Mouse (Mus musculus) cerebellum, adult 11 months (tissue): Measurements from ENCODE around the gene Mitd1.

ENCODE experiments used
- DNase-seq: peaks from one replicate; pipeline ENCODE4 v3.0.0; 2022

Mitd1 gene

DNA sequence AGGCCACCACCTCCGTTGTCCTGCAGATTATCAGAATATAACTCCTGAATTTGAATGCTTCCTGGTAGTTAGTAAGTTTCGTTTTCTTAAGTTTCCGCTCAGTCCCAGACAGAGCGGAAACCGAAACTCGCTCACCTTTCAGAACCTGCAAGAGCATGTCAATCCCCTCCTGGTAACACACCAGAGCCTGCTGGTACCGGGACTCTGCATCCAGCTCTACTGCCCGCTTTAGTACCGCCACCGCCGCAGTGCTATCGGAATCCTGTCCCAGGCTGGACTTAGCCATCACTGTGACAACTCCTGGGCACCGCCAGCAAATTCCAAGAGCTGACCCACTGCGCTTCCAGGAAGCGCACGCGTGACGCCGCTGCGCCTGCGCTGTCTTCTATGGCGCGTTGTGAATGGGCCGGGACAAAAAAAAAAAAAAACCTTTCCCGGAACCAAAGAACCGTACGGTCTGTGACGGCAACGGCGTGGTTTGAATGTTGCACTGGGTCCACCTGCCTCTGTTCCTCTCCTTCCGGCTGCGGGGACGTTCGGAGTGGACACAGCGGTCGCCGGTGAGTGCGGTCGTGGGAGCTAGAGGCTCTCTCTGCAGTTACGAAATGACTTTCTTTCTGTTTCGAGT, at the start of gene Mitd1, which contains the start of gene Mrpl30:
TSS of gene Mitd1 (minus strand) at position 387 of the 628 bp plus-strand sequence.
TSS of gene Mrpl30 (plus strand) at position 453 of the 628 bp plus-strand sequence.
- DNase-seq: peak; percentile 89

- no peak for DNase-seq
These were observed 41.6 kb upstream of the Mitd1 start for GRCm38 (mm10) chr1:37931806-37932205.

DNA sequence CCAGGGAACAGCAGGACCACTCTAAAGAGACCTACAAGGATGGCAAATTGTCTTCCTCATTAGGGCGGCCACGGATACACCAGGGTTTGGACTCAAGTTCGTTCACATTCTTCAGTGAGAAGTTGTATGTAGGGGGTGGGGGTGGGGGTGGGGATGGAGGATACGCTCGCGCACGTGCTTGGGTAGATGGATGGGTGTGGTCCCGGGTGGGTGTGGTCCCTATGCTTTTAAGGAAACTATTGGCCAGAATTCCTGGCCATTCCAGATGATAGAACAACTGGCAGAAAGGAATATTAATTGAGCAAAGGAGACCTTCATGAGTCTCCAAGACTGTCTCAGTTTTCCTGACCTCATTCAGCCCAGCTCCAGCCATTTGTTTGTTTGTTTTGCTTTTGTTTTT, 35.8 kb upstream of the Mitd1 start:
- no peak for DNase-seq

- DNase-seq: peak; percentile 11
These were observed 32.3 kb upstream of the Mitd1 start for GRCm38 (mm10) chr1:37922536-37922935.

DNA sequence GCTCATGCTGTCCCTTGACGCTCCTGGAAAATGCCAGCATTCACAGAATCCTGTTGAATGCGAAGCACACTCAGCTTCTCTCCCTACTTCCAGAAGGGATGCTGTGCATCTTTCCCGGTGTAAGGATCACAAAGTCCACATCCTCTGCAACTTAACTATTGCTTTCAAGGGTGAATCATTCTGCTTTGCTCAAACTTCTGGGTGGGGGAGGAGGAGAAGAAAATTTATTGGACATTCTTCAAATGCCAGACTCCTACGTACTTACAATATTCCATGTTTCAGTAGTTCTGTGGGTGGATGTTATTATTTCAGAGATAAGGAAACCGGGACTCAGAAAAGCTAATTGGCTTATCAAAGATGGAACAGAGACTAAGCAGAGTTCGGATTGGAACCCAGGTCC, 27.9 kb upstream of the Mitd1 start:
- no peak for DNase-seq

DNA sequence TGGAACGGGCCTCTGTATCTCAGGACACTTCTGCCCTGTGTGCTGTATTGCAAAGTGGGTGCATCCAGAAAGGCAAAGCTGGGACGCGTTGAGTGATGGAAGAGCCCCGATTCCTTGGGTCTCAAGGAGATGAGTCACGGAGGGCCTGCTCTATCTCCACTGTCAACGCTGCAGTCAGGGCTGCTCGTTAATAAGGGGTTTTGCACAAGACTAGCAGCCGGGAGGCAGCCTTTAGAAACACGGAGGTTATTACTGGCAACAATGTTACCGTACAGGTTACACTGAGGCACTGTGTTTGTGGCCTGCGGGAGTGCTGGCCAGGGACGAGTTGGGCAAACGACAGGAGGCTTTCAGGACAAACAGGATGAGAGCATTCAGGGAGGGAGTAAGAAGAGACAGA, 27.5 kb upstream of the Mitd1 start:
- no peak for DNase-seq

DNA sequence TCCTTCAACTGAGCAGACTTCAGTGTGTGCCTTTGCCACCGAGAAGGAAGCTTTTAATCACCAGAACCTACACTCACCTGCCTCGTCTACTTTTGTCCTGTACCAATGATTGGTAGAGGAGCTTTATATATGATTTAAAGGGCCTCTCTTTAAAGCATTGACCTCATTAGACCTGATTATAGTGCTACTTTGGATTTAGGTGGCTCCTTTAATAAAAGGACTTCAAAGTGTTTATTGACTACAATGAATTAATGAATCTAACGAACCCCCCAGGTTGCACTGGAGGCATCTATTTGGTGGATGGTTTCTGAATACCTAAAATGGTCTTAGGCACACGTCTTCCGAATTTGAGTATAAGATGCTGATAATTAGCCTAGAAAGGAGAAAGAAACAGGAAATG, 26.2 kb upstream of the Mitd1 start, which contains the start of gene Lyg2:
TSS of gene Lyg2 (minus strand) at position 101 of the 400 bp plus-strand sequence.
- no peak for DNase-seq

DNA sequence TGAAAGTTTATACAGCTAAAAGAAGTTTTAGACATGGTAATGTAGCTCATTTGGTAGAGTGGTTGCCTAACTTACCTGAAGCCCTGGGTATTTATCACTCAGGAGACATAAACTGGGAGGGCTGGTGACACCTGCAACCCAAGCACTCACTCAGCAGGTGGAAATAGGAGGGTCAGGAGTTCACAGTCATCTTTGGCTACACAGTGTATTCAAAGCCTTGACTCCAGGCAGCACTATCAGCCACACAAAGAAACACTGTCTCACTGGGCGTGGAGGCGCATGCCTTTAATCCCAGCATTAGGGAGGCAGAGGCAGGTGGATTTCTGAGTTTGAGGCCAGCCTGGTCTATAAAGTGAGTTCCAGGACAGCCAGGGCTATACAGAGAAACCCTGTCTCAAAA, 22.5 kb upstream of the Mitd1 start:
- DNase-seq: no peak

DNA sequence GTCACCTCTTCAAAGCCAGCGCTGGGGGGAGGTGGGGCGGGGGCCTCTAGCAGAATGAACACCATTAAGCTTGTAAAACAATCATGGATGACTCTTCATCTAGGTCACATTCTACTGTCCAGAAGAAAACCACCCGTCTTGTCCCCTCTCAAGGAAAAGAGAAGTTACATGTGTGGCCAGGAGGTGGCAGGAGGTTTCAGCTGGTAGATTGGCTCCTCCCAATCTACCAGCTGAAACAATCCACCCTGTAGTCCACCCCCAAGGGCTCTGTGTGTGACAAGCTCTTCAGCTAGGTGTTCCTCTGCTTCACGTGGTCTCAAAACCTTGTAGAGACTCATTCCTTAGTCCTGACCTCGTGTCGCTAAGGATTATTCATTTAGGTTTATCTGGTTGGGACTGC, 13.0 kb upstream of the Mitd1 start:
- DNase-seq: no peak

- no peak for DNase-seq
These were observed 10.1 kb upstream of the Mitd1 start for GRCm38 (mm10) chr1:37900288-37900687.

DNA sequence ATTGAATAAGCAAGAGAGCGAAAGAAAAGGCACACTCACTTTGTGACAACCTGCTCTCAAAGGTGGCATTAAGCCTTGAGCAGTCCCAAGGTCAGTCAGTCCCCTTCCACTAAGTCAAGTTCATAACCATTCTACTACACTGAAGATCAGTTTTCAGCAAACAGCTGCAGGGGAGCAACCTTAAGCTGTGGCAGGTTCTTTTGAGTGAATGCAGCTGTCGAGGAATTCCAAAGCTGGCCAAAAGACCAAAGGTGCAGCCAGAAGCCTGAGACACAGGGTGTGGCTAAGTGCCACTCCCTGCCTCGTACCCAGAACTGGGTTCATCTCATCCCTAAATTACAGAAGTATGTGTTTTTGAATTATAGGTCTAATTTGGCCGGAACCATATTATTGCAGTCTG, 9.6 kb upstream of the Mitd1 start:
- no peak for DNase-seq

DNA sequence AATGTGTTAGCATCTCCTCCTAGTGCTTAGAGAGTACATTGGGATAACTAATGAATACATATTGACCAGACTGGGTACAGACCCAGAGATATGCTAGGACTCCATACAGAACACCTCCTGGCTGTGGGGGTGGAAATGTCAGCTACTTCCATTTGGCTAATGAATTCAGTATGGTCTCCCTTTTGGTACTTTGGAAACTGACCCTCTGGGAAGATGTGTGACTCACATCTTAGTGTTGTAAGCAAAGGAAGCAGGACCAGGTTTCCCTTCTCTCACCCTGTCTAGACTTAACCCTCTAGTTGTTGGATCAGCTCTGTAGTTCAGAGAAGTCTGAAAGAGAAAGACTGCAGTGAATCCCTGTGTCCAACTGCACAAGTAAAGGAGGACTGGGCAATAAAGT, 4.4 kb upstream of the Mitd1 start:
- no peak for DNase-seq

DNA sequence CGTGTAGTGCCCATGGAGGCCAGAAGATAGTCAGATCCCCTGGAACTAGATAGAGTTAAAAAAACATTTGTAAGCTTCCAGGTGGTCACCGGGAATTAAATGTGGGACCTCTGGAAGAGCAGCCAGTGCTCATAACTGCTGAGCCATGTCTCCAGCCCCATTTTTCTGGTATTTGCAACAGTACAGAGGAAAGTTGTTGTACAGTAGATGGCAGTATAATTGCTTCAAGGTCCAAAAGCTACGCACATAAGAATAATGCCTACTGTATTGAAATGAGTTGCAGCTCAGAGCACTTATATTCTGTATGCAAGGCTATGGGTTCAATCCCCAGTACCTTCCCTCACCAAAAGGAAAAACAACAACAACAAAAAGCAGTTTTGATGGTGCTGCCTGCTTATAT, 1.2 kb upstream of the Mitd1 start:
- no peak for DNase-seq

DNA sequence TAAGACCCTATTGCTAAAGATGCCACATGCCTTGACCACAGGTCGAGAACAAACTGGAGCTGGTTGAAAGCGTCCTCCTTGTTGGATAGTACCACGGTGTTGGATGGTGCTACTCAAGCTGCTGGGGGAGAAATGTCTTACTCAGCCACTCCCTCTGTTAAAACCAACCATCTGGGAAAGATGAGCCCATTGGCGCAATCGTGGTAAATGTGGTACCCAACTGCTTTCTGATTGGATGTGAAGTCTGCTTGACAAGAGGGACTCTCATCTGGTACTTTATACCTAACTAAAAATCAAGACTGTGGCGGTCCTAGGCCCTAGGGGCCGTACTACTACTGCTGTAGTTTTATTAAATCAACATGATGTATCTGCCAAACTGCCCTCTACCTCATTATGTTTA, 1.0 kb downstream of the Mitd1 start:
- no peak for DNase-seq

DNA sequence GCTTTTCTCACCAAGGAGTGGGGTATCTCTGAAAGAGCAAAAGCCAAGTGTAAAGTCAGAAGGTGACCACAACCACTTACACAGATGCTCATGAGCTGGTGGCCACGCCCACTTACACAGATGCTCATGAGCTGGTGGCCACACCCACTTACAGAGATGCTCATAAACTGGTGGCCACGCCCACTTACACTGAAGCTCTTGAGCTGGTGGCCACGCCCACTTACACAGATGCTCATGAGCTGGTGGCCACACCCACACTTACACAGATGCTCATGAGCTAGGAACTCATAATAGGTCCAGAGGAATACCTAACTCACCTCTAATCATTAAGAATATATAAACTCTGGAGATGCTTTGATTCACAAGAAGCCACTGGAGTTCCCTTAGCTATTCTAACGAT, 5.8 kb downstream of the Mitd1 start:
- no peak for DNase-seq

GRCm38 (mm10) chr1:37883411-37883810, 6.8 kb downstream of the Mitd1 start:
- DNase-seq: no peak

DNA sequence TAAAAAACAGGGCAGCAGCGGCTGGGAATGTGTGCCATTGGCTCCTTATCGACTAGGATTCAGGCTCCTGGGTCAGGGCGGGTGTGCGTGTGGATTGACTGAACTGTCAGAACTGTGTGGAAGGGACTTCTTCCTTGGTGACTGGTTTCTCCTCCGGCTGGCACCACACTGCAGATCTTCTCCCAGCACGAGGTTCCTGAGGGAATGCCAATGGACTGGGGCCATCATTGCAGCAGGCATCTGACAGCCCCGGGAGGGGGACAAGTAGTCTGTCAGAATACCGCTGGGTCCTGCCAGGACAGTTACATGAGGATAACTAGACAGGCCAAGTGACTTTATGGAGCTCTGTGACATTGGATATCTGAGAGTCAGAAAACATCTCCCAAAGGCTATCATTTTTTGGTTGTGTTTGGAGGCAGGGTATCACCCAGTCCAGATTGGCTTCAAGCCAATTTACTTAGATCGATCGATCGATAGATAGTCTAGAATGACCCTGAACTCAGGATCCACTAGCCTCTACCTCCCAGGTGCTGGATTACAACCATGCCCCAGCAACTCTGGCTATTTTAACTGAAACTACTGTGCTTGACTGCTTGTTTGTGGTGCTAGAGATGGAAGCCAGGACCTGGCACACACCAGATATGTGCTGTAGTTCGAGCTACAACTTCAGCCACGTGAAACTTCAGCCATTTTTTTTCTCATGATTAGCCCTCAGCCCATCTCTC, 12.3 kb downstream of the Mitd1 start:
- no peak for DNase-seq

- DNase-seq: no peak
These were observed 17.1 kb downstream of the Mitd1 start for GRCm38 (mm10) chr1:37873157-37873556.

DNA sequence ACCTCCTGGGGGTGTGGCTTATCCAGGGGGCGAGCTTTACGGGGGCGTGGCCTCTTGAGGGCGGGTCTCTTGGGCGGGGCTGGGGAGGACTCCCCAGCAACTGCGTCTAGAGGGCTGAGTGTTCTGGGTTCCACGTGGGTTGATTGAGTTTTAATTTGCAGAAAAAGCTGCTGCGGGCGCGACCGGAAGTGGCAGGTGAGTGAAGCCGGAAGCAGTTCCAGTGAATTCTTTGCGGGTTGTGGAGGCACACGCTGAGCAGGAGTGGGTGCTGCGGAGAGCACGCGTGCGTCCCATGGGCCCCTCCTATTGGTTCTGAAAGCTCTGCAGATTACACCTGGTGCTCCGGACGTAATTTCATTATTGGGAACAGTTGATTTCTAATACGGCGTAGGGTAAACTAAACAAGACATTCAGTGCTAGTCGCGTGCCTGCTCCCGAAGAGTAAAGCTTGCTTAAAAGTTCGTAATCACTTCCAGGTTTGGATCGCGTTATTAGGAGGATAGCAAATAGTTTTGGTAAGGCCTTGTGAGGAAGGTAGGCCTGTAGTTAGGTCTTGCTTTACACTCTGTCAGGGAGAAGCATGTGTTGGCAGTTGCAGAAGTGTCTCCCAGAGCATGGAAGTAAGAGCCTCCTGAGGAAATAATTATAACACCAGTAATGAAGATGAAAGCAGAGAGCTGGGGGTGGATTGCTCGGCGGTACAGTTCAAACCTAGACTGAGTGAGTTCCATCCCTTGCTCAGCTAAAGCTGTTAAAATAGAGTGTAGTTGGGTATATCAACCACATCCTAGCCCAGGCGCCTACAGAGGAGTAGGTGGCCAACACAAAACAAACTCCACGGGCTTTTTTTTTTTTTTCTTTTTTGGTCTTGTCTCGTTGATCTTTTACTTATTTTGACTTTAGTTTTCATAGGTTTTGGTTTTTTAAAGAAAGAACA, 17.8 kb downstream of the Mitd1 start:
- peak; percentile 68 for DNase-seq

GRCm38 (mm10) chr1:37871704-37872103, 18.5 kb downstream of the Mitd1 start, which contains the start of gene Lipt1:
Gene Lipt1 (plus strand): TSS chr1:37871738.
- no peak for DNase-seq

- no peak for DNase-seq
These were observed 20.8 kb downstream of the Mitd1 start for GRCm38 (mm10) chr1:37869362-37869761.

GRCm38 (mm10) chr1:37868640-37869039, 21.6 kb downstream of the Mitd1 start:
- no peak for DNase-seq

DNA sequence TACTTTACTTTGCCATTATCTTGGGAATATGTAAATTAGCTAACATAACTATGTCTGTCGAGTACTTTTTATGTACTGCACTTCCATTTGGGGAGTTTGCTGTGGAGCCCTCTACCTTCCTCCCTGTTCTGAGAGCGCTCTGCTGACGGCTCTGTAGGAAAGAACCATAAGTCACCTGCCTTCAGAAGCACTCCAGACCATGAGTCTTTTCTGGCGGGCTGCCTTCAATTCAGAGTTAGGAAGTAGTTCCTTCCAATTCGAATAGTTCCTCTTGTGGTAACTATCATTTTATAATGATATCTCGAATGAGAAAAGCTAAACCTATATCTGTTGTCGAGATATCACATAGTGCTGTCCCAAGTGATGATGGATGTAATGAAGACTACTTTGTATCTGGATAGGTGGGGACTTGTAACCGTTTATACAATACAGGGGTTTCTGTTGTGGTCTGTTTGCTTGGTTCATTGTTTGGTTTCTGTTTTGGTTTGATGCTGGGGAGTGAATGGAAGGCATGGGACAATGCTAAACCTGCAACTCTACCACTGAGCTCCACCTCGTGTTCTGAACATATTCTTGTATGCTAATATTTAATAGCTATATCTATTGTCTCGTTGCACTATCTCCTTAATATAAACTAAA, 22.4 kb downstream of the Mitd1 start:
- DNase-seq: no peak
